Mouse (Mus musculus): ENCODE measurements around the gene 6430531B16Rik. TPM values are rescaled to one million over a fixed set of nuclear protein-coding genes. Genes with fewer than 3 reads are reported as not detected.

The 6430531B16Rik gene
- total and polyA plus RNA-seq, 2 experiments from 2014 or later: 1.6 TPM

GRCm38 (mm10) chr7:139975471-139975870, 3.1 kb downstream of the 6430531B16Rik start:
- Histone ChIP-seq H3K9ac (replicated peaks; ENCODE audit: low read length, poor library complexity, severe bottlenecking) (no peak overlapping the region), H3K4me1 (ENCODE audit: insufficient read depth, low read length) (peaks cover 3% of the 10 kb centered on the region; the same call in 1 of the 2 replicates), H3K4me2 (ENCODE audit: low read depth, low read length, poor library complexity, severe bottlenecking) (no peak overlapping the region), H3K4me3 (ENCODE audit: low read depth, low read length) (no peak overlapping the region), H3K27me3 (ENCODE audit: insufficient read depth, low read length) (no peaks in the 10 kb centered on the region), H3K27ac (ENCODE audit: low read depth, low read length) (no peak overlapping the region), H3K36me3 (ENCODE audit: insufficient read depth, low read length) (no peaks in the 10 kb centered on the region), H3K9me3 (ENCODE audit: low read length) (no peaks in the 10 kb centered on the region)
- TF ChIP-seq CTCF (IDR thresholded peaks at IDR 0.05): no peak
- DNase-seq (ENCODE audit: low spot score) (no peak), ATAC-seq (ENCODE audit: low FRiP score) (no peak)
- WGBS: 56% methylated on average over 5 of the region's 5 CpGs

- ATAC-seq (ENCODE audit: low FRiP score): no peak
- no peak overlapping the region for H3K27ac ChIP-seq (ENCODE audit: low read depth, low read length)
- TF ChIP-seq CTCF (IDR thresholded peaks at IDR 0.05): no peak
These were observed 4.2 kb downstream of the 6430531B16Rik start for GRCm38 (mm10) chr7:139974307-139974706.

GRCm38 (mm10) chr7:139972923-139973331, 5.6 kb downstream of the 6430531B16Rik start:
- Histone ChIP-seq H3K4me3 (ENCODE audit: low read depth, low read length) (no peak overlapping the region), H3K9ac (replicated peaks; ENCODE audit: low read length, poor library complexity, severe bottlenecking) (no peak overlapping the region), H3K4me2 (ENCODE audit: low read depth, low read length, poor library complexity, severe bottlenecking) (no peak overlapping the region), H3K4me1 (ENCODE audit: insufficient read depth, low read length) (no peaks in the 10 kb centered on the region; the same call in 1 of the 2 replicates), H3K36me3 (ENCODE audit: insufficient read depth, low read length) (no peaks in the 10 kb centered on the region), H3K9me3 (ENCODE audit: low read length) (no peaks in the 10 kb centered on the region), H3K27ac (ENCODE audit: low read depth, low read length) (no peak overlapping the region), H3K27me3 (ENCODE audit: insufficient read depth, low read length) (0 out of 2 replicates have a peak, but pooled peaks cover 3% of the 10 kb centered on the region)
- DNase-seq (ENCODE audit: low spot score) (no peak), ATAC-seq (ENCODE audit: low FRiP score) (no peak)
- no peak for TF ChIP-seq CTCF (IDR thresholded peaks at IDR 0.05)

More at GRCm38 (mm10) chr7:139974307-139974706, 4.2 kb downstream of the 6430531B16Rik start:
- Histone ChIP-seq H3K36me3 (ENCODE audit: insufficient read depth, low read length) (no peaks in the 10 kb centered on the region), H3K4me1 (ENCODE audit: insufficient read depth, low read length) (peaks cover 3% of the 10 kb centered on the region; the same call in 1 of the 2 replicates), H3K9ac (replicated peaks; ENCODE audit: low read length, poor library complexity, severe bottlenecking) (no peak overlapping the region), H3K4me2 (ENCODE audit: low read depth, low read length, poor library complexity, severe bottlenecking) (no peak overlapping the region), H3K27me3 (ENCODE audit: insufficient read depth, low read length) (no peaks in the 10 kb centered on the region), H3K4me3 (ENCODE audit: low read depth, low read length) (no peak overlapping the region), H3K9me3 (ENCODE audit: low read length) (no peaks in the 10 kb centered on the region)
- no peak for DNase-seq (ENCODE audit: low spot score)
- WGBS: 84% methylated on average over 10 of the region's 10 CpGs

- 0 out of 2 replicates have a peak, but pooled peaks cover 3% of the 10 kb centered on the region for H3K27me3 ChIP-seq (ENCODE audit: insufficient read depth, low read length)
- H3K4me3 ChIP-seq (ENCODE audit: low read depth, low read length): no peak overlapping the region
- no peaks in the 10 kb centered on the region for H3K4me1 ChIP-seq (ENCODE audit: insufficient read depth, low read length)
- DNase-seq (ENCODE audit: low spot score) (no peak), ATAC-seq (ENCODE audit: low FRiP score) (no peak)
- H3K9me3 ChIP-seq (ENCODE audit: low read length): no peaks in the 10 kb centered on the region
- no peaks in the 10 kb centered on the region for H3K36me3 ChIP-seq (ENCODE audit: insufficient read depth, low read length)
- H3K27ac ChIP-seq (ENCODE audit: low read depth, low read length): no peak overlapping the region
- no peak overlapping the region for H3K9ac ChIP-seq (replicated peaks; ENCODE audit: low read length, poor library complexity, severe bottlenecking)
- TF ChIP-seq CTCF (IDR thresholded peaks at IDR 0.05): no peak
- no peak overlapping the region for H3K4me2 ChIP-seq (ENCODE audit: low read depth, low read length, poor library complexity, severe bottlenecking)
- 70% methylated on average over 6 of the region's 6 CpGs for WGBS
These were observed 7.1 kb downstream of the 6430531B16Rik start for GRCm38 (mm10) chr7:139971436-139971835.

DNA sequence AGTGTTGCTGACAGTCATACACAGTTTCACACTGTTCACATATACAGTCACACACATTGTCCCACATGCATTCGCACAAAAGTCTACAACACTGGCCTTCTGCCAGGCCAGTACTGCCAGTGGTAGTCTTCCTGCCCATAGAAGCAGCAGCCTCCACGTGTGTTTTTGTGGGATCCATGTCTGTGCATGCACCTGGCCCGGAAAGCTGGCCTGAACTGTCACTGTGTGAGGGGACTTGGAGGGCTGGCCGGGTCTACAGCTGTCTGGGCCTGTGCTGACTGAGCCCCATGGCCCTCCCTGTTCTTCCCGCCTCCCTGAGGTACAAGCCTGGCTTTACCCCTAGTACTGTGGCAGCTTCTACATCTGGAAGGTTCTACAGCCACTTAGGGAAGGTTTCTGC, 7.6 kb downstream of the 6430531B16Rik start:
- H3K36me3 ChIP-seq (ENCODE audit: insufficient read depth, low read length): no peaks in the 10 kb centered on the region
- no peaks in the 10 kb centered on the region for H3K4me1 ChIP-seq (ENCODE audit: insufficient read depth, low read length)
- H3K27me3 ChIP-seq (ENCODE audit: insufficient read depth, low read length): 0 out of 2 replicates have a peak, but pooled peaks cover 3% of the 10 kb centered on the region
- WGBS: 86% methylated on average over 5 of the region's 5 CpGs
- H3K4me3 ChIP-seq (ENCODE audit: low read depth, low read length): no peak overlapping the region
- no peak for ATAC-seq (ENCODE audit: low FRiP score)
- no peak overlapping the region for H3K9ac ChIP-seq (replicated peaks; ENCODE audit: low read length, poor library complexity, severe bottlenecking)
- DNase-seq (ENCODE audit: low spot score): no peak
- H3K27ac ChIP-seq (ENCODE audit: low read depth, low read length): no peak overlapping the region
- H3K9me3 ChIP-seq (ENCODE audit: low read length): no peaks in the 10 kb centered on the region
- no peak overlapping the region for H3K4me2 ChIP-seq (ENCODE audit: low read depth, low read length, poor library complexity, severe bottlenecking)
- TF ChIP-seq CTCF (IDR thresholded peaks at IDR 0.05): no peak

- Histone ChIP-seq H3K27ac (ENCODE audit: low read depth, low read length) (no peak overlapping the region), H3K4me1 (ENCODE audit: insufficient read depth, low read length) (no peaks in the 10 kb centered on the region), H3K27me3 (ENCODE audit: insufficient read depth, low read length) (0 out of 2 replicates have a peak, but pooled peaks cover 3% of the 10 kb centered on the region), H3K4me3 (ENCODE audit: low read depth, low read length) (no peak overlapping the region), H3K4me2 (ENCODE audit: low read depth, low read length, poor library complexity, severe bottlenecking) (no peak overlapping the region), H3K36me3 (ENCODE audit: insufficient read depth, low read length) (no peaks in the 10 kb centered on the region), H3K9me3 (ENCODE audit: low read length) (no peaks in the 10 kb centered on the region), H3K9ac (replicated peaks; ENCODE audit: low read length, poor library complexity, severe bottlenecking) (no peak overlapping the region)
- DNase-seq (ENCODE audit: low spot score): no peak
- TF ChIP-seq CTCF (IDR thresholded peaks at IDR 0.05): no peak
- ATAC-seq (ENCODE audit: low FRiP score): no peak
- 81% methylated on average over 10 of the region's 10 CpGs for WGBS
These were observed 8.2 kb downstream of the 6430531B16Rik start for GRCm38 (mm10) chr7:139970216-139970919.

Data from midbrain, postnatal 0 days (tissue).